Mouse (Mus musculus): Measurements from ENCODE around the gene Sncg. TPM values are rescaled to one million over a fixed set of nuclear protein-coding genes. Genes with fewer than 3 reads are reported as not detected.

Gene Sncg
- polyA plus RNA-seq, 1 experiment from 2014 or later = 30.8 TPM

DNA sequence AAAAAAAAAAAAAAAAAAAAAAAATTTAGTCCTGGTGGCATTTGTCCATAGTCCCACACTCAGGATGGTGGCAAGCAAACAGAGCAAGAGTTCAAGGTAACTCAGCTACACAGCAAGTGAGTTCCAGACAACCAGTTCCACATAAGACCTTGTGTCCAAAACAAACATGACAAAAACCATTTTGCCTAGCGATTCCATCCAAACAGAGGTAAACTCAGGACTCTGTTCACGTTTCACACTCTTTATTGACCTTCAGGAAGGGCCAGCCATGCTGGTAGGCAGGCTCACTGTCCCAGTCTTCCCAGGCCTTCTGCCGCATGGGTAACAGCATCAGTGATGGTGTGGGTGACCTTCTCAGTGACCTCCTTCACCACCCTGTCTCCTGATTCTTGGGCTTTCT is 22.9 kb downstream of the Sncg start:
- no peak for DNase-seq (ENCODE audit: low spot score)
- Histone ChIP-seq H3K4me3 (no peak overlapping the region), H3K27me3 (ENCODE audit: low read depth, poor library complexity, severe bottlenecking) (no peaks in the 10 kb centered on the region), H3K9me3 (replicated peaks) (no peaks in the 10 kb centered on the region), H3K27ac (replicated peaks) (no peak overlapping the region), H3K4me1 (peaks cover 9% of the 10 kb centered on the region), H3K36me3 (no peaks in the 10 kb centered on the region)
- 75% methylated on average over 3 of the region's 3 CpGs for WGBS

DNA sequence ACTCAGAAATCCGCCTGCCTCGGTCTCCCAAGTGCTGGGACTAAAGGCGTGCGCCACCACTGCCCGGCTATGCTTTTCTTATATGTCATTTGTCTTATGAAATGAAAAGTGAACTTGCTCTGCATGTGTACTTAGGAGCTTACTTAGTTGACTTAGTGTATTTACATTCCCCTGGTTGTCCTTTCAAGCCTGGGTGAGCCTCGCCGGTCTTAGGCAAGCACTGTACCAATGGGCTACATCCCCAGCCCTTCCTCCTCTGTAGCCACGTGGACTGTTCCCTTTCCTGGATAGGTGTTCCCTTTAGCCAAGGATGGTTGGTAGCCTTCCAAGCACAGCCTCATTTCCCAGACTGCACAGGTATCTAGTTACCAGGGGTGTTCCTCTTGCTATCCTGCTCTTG is 25.6 kb downstream of the Sncg start:
- H3K27me3 ChIP-seq (ENCODE audit: low read depth, poor library complexity, severe bottlenecking) = no peaks in the 10 kb centered on the region
- H3K9me3 ChIP-seq (replicated peaks) = no peaks in the 10 kb centered on the region
- H3K4me1 ChIP-seq = peaks cover 5% of the 10 kb centered on the region
- H3K4me3 ChIP-seq = no peak overlapping the region
- peaks cover 5% of the 10 kb centered on the region for H3K36me3 ChIP-seq
- 81% methylated on average over 8 of the region's 8 CpGs for WGBS
- H3K27ac ChIP-seq (replicated peaks) = no peak overlapping the region
- no peak for DNase-seq (ENCODE audit: low spot score)

DNA sequence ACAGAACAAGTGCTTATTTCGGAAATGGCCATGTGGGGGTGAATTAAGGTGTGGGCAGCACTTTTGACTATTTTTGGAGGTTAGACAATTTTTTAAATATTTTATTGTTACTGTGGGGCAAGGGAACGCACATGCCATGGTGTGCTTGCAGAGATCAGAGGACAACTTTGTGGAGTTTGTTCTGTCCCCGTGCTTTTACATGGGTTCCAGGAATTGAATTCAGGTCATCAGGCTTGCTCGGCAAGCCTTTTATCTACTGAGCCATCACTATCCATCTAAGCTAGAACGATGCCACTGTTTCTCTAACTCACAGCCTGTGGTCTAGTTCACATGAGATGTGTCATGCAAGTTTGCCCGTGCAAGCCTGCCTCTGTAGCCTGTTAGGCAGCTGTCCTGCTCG is 26.3 kb downstream of the Sncg start:
- no peaks in the 10 kb centered on the region for H3K27me3 ChIP-seq (ENCODE audit: low read depth, poor library complexity, severe bottlenecking)
- WGBS = 87% methylated on average over 7 of the region's 7 CpGs
- peaks cover 11% of the 10 kb centered on the region for H3K36me3 ChIP-seq
- H3K9me3 ChIP-seq (replicated peaks) = no peaks in the 10 kb centered on the region
- peaks cover 5% of the 10 kb centered on the region for H3K4me1 ChIP-seq
- no peak for DNase-seq (ENCODE audit: low spot score)
- no peak overlapping the region for H3K27ac ChIP-seq (replicated peaks)
- no peak overlapping the region for H3K4me3 ChIP-seq

DNA sequence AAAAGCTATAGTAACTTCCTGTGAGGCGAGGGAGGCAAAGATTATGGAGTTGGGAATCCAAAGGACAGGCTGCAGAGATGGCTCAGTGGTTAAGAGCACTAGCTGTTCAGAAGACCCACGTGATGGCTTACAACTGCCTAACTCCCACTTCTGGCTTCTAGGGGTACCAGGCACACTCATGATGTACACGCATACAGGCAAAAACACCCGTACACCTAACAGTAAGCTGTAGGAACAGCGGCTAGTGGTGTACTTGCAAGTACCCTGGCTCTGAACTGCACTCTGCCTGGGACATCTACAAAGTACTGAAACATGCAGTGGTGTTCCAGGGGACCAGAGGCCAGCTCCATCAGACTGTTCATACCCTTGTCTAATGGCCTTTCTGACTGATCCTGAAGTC is 27.5 kb downstream of the Sncg start:
- no peaks in the 10 kb centered on the region for H3K9me3 ChIP-seq (replicated peaks)
- H3K27me3 ChIP-seq (ENCODE audit: low read depth, poor library complexity, severe bottlenecking) = no peaks in the 10 kb centered on the region
- WGBS = 97% methylated on average over 5 of the region's 5 CpGs
- no peak overlapping the region for H3K27ac ChIP-seq (replicated peaks)
- peaks cover 5% of the 10 kb centered on the region for H3K4me1 ChIP-seq
- H3K36me3 ChIP-seq = peaks cover 23% of the 10 kb centered on the region
- no peak for DNase-seq (ENCODE audit: low spot score)
- H3K4me3 ChIP-seq = no peak overlapping the region

DNA sequence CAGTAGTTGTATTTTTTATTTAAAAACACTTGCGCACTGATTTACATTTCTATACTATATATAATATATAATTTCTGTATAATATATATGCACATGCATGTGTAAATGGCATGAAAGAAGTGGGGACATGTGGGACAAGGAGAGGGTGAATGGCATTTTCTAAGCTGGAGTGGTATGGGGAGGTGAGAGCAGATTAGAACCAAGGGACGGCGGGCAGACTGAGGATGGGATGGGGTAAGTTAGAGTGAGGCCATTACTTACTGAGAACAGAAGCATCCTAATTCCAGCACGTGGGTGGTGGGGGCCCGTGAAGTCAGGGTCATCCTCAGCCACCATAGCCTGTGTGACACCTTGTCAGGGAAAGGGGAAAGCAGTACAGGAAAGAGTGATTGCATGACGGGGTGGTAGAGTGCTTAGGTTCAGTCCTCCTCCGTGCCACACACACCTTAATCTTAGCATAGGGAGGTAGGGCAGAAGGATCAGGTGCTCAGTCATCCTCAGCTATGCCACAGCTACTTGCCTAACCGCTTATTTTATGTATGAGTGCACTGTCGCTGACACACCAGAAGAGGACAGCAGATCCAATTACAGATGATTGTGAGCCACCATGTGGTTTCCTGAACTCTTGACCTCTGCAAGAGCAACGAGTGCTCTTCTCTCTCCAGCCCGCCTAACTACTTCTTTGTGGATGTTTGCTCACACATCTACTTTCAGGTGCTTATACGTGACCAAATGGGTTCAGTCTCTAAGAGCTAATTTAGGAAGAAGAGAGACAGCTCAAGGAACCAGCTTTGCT is 28.6 kb downstream of the Sncg start:
- Histone ChIP-seq H3K27me3 (ENCODE audit: low read depth, poor library complexity, severe bottlenecking) (no peaks in the 10 kb centered on the region), H3K36me3 (peaks cover 34% of the 10 kb centered on the region), H3K4me1 (no peaks in the 10 kb centered on the region), H3K4me3 (no peak overlapping the region), H3K9me3 (replicated peaks) (no peaks in the 10 kb centered on the region), H3K27ac (replicated peaks) (no peak overlapping the region)
- no peak for DNase-seq (ENCODE audit: low spot score)
- 71% methylated on average over 12 of the region's 12 CpGs for WGBS

DNA sequence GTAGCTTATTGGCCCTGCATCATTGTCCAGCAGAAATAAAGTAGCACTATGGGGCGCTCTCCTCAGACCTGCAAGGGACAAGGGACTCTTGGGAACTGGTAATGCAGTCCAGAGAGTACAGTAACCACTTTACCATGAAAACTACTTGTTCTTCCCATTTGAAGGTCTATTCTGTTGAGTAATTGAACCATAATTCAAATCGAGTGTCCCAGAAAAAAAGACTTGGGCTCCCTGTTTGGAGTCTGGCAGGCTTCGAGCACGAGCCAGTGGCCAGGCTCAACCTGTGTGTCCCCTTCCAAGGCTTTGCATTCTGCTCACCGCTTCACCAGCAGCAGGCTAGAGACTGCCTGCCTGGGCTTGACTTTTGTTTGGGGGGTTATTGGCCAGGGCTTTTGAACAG is 30.2 kb downstream of the Sncg start:
- Histone ChIP-seq H3K36me3 (peaks cover 48% of the 10 kb centered on the region), H3K27ac (replicated peaks) (no peak overlapping the region), H3K4me1 (no peaks in the 10 kb centered on the region), H3K4me3 (no peak overlapping the region), H3K27me3 (ENCODE audit: low read depth, poor library complexity, severe bottlenecking) (no peaks in the 10 kb centered on the region), H3K9me3 (replicated peaks) (no peaks in the 10 kb centered on the region)
- 91% methylated on average over 5 of the region's 5 CpGs for WGBS
- DNase-seq (ENCODE audit: low spot score) = no peak

DNA sequence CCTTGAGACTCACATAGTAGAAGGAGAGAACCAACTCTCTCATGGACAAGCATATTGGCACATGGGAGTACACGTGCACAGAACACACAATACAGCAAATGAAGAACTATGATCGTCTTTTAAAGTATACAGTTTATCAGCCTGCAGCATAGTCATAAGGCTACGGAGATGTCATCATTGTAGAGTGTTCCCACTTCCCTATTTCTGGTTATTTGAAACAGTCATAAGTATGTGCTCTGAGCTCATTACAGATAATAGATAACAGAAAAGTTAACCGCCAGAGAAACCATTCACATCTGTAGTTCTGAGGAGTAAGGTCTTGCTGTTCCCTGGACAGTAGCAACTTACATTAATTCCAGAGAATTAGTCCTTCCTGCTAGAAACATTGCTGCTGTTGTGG is 31.5 kb downstream of the Sncg start:
- H3K9me3 ChIP-seq (replicated peaks) = no peaks in the 10 kb centered on the region
- H3K4me3 ChIP-seq = no peak overlapping the region
- H3K27me3 ChIP-seq (ENCODE audit: low read depth, poor library complexity, severe bottlenecking) = no peaks in the 10 kb centered on the region
- no peak overlapping the region for H3K27ac ChIP-seq (replicated peaks)
- no peak for DNase-seq (ENCODE audit: low spot score)
- H3K4me1 ChIP-seq = no peaks in the 10 kb centered on the region
- 99% methylated on average over 4 of the region's 4 CpGs for WGBS
- peaks cover 60% of the 10 kb centered on the region for H3K36me3 ChIP-seq

DNA sequence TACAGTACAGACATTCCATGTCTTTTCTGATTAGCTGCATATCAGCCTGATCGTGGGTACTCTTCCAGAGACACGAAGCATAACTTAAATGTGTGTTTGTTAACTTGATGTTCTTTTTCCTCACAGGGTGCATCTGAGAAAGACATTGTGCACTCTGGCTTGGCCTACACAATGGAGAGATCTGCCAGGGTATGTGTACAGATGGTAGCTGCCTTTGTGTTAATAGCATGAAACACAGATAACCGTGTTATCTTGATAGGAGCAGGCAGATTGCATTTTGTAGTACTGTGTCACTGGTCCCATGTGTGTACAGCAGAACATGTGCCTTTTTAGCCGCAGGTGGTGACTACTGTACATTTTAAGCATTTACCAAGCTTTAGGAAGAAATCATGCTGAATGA is 32.6 kb downstream of the Sncg start:
- no peak overlapping the region for H3K27ac ChIP-seq (replicated peaks)
- H3K4me1 ChIP-seq = no peaks in the 10 kb centered on the region
- no peak overlapping the region for H3K4me3 ChIP-seq
- WGBS = 94% methylated on average over 4 of the region's 4 CpGs
- no peaks in the 10 kb centered on the region for H3K27me3 ChIP-seq (ENCODE audit: low read depth, poor library complexity, severe bottlenecking)
- peaks cover 70% of the 10 kb centered on the region for H3K36me3 ChIP-seq
- DNase-seq (ENCODE audit: low spot score) = no peak
- no peaks in the 10 kb centered on the region for H3K9me3 ChIP-seq (replicated peaks)

DNA sequence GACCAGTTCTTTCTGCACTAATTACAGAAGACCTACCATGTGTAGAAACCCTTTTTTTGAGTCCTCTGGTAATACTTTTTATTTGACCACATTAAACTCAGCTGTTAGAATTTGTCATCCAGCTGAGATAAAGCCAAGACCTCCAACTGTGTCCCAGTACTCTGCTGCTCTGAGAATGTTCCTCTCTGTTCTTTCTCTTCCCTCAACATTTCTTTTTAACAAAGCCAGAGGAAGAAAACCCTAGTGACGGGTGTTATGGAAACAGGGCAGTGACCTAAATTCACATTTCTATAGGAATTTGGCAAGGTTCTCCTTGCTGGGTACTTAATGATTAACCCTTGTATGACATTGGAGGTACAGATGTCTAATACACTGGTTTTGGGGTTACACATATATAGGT is 35.1 kb downstream of the Sncg start:
- DNase-seq (ENCODE audit: low spot score) = no peak
- no peaks in the 10 kb centered on the region for H3K27me3 ChIP-seq (ENCODE audit: low read depth, poor library complexity, severe bottlenecking)
- H3K4me3 ChIP-seq = no peak overlapping the region
- no peaks in the 10 kb centered on the region for H3K4me1 ChIP-seq
- H3K36me3 ChIP-seq = peaks cover 95% of the 10 kb centered on the region
- no peak overlapping the region for H3K27ac ChIP-seq (replicated peaks)
- H3K9me3 ChIP-seq (replicated peaks) = no peaks in the 10 kb centered on the region
- WGBS = 78% methylated on average over 1 of the region's 1 CpGs

DNA sequence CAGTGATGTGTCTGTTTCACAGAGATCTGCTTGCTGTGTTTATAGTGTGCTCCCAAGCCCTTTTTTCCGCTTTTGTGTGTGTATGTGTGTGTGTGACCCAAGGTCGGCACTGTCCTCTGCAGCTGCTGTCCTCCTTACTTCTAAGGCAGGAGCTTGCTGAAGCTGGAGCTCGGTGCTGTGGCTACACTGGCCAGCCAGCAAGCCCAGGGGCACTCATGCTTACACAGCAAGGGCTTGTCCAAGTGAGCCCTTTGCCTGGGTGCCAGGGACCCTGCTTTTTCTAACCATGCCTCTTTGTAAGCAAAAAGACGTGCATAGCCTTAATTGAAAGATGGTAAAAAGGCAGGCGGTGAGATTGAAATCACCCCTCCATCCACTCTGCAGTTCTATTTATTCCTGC is 42.1 kb downstream of the Sncg start:
- no peak for DNase-seq (ENCODE audit: low spot score)
- H3K4me3 ChIP-seq = no peak overlapping the region
- H3K4me1 ChIP-seq = no peaks in the 10 kb centered on the region
- H3K27ac ChIP-seq (replicated peaks) = no peak overlapping the region
- H3K27me3 ChIP-seq (ENCODE audit: low read depth, poor library complexity, severe bottlenecking) = no peaks in the 10 kb centered on the region
- H3K36me3 ChIP-seq = peaks cover 96% of the 10 kb centered on the region
- no peaks in the 10 kb centered on the region for H3K9me3 ChIP-seq (replicated peaks)
- 88% methylated on average over 5 of the region's 5 CpGs for WGBS

DNA sequence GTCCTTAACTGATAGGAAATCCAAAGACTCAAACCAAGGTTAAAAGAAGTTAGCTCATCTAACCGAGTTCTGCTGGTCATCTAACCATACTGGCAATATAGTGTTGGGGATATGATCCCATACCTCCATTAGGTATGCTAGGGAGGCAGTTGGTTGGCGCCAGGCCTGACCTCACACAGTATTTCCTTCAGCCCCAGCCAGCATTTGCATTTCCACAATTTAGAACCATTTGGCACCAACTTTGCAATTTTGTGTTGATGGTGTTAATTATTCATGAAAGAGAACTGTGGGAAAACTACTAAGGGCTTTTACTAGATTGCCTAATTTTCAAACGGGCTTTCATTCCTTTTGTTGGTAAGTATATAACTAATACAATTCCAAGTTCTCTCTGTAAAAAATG is 42.7 kb downstream of the Sncg start:
- no peaks in the 10 kb centered on the region for H3K9me3 ChIP-seq (replicated peaks)
- H3K27me3 ChIP-seq (ENCODE audit: low read depth, poor library complexity, severe bottlenecking) = no peaks in the 10 kb centered on the region
- H3K27ac ChIP-seq (replicated peaks) = no peak overlapping the region
- peaks cover 93% of the 10 kb centered on the region for H3K36me3 ChIP-seq
- H3K4me3 ChIP-seq = no peak overlapping the region
- WGBS = 91% methylated on average over 3 of the region's 3 CpGs
- no peak for DNase-seq (ENCODE audit: low spot score)
- H3K4me1 ChIP-seq = no peaks in the 10 kb centered on the region

DNA sequence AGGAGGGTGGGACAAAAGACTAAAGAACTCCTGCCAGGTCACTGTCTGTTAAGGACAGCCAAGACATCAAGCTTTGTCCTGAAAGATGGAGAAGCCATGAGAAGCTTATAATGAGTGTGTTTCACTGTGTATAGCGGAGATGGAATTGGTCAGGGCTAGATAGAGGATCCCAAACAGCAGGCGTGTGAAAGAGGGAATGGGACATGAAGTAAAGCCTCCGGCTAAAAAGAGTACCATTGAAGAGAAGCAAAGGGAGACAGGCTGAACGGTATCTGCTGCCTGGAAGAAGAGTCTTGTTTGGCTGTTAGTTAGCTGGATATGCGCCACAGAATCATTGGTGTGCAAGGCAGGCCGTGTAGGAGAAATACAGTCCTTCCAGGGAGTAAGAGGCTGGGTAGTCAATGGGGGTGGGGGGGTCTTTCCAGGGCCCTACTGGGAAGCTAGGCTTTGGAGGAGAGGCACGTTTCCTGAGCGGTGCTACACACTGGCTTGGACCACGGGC is 43.9 kb downstream of the Sncg start:
- peaks cover 89% of the 10 kb centered on the region for H3K36me3 ChIP-seq

DNA sequence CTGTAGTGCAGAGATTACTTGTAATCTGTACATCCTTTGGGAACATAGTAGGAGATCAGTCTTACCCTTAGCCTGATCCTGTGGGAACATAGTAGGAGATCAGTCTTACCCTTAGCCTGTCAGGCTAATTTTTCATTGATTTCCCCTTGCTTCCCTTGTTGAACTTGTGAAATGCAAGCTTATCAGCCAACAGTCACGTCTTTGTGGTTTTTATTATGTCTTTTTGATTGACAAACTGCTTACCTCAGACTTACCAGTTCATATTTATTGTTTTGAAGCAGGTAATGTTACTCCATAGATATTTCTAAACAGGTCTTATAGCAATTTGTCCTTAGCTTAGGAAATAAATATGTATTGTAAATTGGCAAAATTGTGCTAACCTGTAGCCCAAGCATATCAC is 47.0 kb downstream of the Sncg start:
- Histone ChIP-seq H3K27me3 (ENCODE audit: low read depth, poor library complexity, severe bottlenecking) (no peaks in the 10 kb centered on the region), H3K4me1 (no peaks in the 10 kb centered on the region), H3K4me3 (no peak overlapping the region), H3K36me3 (peaks cover 87% of the 10 kb centered on the region), H3K9me3 (replicated peaks) (no peaks in the 10 kb centered on the region), H3K27ac (replicated peaks) (no peak overlapping the region)
- DNase-seq (ENCODE audit: low spot score) = no peak
- WGBS = 91% methylated on average over 1 of the region's 1 CpGs

More for the DNA sequence above, 43.9 kb downstream of the Sncg start:
- no peaks in the 10 kb centered on the region for H3K4me1 ChIP-seq
- no peak overlapping the region for H3K27ac ChIP-seq (replicated peaks)
- H3K27me3 ChIP-seq (ENCODE audit: low read depth, poor library complexity, severe bottlenecking) = no peaks in the 10 kb centered on the region
- H3K4me3 ChIP-seq = no peak overlapping the region
- no peak for DNase-seq (ENCODE audit: low spot score)
- H3K9me3 ChIP-seq (replicated peaks) = no peaks in the 10 kb centered on the region
- 91% methylated on average over 9 of the region's 9 CpGs for WGBS
